Mouse (Mus musculus): Measurements from ENCODE around the gene Apmap.

The Apmap gene

DNA sequence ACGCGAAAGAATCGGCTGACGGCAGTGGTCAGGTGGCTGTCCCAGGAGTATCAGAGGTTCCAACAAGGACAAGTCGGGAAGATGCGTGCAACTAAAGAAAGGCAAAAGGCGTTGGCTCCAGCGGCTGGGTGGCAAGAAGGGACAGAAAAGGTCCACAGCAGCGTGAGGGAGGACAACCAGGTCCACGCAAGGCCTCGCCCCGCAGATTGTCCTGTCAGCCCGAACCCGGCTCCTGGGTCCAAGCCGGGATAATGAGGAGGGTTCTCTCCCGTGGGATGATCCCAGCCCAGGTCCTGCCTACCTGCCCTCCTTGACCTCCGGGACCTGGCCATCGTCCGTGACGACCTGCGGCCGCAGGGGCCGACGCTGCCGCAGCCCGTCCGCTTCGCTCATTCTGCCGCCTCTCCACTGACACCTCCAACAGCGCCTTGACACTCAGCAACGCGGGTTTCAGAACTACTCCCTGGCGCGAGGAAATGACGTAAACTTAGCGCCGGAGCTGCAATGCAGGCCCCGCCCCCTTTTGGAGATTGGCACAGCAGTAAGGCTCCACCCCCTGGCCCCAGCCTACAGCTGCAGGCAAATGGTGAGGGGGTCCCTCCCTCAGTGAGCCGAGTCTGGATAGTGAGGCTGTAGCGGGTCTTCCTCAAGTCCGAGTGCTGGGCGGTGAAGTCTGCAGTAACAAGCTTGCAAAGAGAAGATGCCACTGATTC lies at the start of gene Apmap:
Gene Apmap, minus strand, starts transcription at position 481 of the 713 bp plus-strand sequence.
- peak; percentile 93 to 99 for DNase-seq (ENCODE audit: low spot score in 2 of 2)

DNA sequence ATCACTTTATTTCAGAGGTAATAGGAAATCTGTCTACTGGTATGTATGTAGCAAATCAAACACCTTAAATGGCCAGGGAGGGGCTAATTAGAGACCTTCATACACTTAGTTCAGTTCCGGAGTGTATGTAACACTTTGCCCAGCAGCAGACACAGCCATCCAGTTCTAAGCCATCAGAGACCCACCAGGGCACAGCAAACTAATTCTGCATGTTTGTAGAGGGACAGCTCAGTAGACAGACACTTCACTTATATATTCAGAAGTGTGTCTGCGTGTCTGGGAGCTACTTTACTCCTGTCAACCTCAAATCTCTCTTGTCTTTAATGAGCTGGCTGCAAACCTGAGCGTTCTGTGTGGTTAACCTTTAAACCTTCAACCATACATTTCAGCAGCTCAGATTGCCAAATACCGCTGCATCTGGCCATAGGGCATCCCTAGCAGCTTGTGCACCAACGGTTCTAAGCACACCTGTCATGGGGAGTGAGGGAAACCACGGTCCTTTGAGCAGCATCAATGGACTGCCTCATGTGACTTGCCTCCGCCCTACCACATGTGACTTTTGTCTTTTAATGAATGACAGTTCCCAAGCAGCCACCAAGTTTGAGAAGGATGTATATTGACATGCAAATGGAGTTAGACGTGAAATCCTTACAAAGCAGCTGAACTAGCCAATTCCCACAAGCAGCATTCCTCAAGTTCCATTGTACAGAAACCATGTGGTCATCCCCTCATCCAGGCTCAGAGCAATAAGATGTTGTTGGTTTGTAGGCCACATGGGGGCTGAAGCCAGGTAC lies 48.8 kb upstream of the Apmap start:
- DNase-seq (ENCODE audit: low spot score in 2 of 2) = no peak

DNA sequence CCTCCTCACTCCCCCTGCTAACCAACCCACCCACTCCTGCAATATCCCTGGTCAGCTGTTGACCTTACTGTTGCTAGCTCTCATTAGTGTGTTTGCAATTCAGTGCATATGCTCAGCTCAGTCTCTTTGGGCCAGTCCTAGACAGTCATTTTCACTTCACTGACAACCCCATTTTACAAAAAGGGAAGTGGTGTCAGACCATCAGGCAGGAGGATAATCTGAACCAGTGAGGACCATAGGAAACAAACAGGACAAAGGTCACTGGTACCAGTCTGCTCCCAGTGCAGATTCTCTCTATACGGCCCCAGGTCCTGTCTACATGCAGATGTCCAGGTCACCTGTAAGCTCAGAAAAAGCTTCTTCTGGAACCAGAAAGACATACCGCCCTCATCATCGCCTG lies 47.7 kb upstream of the Apmap start:
- no peak for DNase-seq (ENCODE audit: low spot score in 2 of 2)

DNA sequence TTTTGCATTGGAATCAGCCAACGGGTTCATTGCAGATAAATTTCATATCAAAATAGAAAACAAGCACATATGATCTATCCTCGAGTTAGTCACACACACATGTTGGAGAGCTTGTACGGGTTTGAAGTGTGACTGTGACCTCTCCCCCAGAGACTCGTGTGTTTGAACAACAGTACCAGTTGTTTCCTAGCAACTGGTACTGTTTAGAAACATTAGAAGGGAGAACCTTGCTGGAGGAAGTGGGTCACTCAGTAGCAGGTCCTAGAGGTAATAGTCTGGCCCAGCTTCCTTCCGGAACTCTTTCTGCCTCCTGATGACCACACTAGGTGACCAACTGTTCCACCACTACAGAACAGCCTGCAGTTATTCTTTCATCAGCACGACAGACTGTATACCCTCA lies 46.9 kb upstream of the Apmap start:
- no peak for DNase-seq (ENCODE audit: low spot score in 2 of 2)

DNA sequence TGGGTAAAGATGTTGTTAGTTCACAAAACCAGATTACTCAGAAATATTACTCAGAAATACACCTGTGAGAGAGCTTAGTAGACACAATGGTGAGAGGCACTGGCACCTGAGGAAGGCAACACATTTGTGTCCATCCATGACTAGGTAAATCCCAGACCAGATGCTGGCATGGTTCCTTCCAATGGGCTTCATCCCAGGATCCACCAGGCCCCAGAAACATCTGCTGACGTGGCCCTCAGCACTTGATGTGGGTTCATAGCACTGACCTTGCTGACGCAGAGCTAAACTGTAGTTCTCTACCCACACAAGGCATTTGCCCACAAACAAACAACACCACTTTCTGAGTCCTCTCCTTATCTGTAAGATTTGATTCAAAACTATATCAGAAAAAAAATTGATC lies 46.4 kb upstream of the Apmap start:
- no peak for DNase-seq (ENCODE audit: low spot score in 2 of 2)

DNA sequence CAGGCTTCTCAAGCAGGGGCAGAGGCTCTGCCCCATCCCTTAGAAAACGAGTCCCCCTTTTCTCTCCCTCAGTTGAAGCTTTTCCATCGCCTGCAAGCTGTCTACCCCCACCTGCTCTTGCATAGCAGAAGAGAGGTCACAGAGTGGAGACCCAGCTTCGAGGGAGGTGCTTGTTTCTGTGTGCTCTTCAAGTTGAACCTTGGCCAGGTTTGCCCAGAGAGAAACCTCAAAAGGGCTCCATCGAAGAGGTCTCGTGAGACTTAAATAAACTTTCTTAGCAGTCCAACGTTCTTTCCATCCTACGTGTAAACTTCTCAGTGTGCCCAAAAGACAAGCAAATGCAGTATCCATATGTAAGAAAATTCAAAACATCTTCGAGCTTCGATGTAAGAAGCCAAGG lies 43.0 kb upstream of the Apmap start:
- DNase-seq (ENCODE audit: low spot score in 2 of 2) = no peak

DNA sequence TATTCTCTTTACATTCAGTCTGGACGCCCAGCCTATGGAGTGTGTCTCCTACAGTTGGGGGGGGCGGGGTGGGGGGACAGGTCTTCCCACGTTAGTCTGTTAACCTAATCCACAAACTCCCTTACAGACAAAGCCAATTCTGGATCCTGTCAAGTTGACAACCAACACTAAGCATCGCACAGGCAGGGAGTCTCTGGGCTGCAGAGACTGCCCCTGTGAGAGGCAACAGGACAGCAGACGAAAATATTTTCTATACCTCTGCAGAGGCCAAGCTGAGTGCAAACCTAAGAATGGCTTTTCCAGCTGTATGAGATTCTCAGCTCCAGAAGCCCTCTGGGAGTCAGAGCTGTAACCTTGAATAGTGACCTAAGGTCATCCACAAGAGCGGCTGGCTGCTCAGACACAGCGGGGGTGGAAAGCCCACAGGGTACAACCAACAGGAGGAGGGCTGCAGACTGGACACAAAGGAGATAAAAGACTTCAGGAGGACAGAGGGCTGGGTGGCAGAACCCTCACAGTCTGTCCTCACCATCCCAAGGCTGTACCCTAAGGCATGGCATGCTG lies 42.2 kb upstream of the Apmap start:
- no peak for DNase-seq (ENCODE audit: low spot score in 2 of 2)

DNA sequence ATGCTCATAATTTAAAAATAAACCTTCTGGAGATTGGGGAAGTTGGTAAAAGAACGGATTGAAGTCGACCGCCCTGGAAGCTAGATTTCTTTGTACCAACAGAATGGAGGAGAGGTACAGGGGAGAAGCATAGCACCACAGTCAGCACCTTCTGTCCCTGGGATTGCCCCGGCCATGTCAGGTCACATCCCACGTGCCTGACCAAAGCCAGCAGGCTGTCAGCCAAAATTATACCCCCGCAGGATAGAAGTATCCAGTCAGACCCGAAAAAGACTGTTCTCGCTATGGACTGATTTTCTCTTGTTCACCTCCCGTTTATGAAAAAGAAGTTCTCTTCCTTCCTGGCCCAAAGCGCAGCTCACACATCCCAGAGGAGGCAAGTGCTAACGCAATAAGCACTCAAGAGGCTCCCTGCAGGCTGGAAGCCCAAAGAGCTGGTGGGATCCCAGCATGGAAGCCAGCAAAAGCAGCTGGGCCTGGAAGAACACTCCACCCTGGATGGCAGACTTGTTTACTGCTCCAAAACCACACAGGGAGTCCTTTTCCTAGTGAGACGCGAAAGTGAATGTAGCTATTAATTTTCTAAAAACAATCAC lies 40.0 kb upstream of the Apmap start:
- no peak for DNase-seq (ENCODE audit: low spot score in 2 of 2)

DNA sequence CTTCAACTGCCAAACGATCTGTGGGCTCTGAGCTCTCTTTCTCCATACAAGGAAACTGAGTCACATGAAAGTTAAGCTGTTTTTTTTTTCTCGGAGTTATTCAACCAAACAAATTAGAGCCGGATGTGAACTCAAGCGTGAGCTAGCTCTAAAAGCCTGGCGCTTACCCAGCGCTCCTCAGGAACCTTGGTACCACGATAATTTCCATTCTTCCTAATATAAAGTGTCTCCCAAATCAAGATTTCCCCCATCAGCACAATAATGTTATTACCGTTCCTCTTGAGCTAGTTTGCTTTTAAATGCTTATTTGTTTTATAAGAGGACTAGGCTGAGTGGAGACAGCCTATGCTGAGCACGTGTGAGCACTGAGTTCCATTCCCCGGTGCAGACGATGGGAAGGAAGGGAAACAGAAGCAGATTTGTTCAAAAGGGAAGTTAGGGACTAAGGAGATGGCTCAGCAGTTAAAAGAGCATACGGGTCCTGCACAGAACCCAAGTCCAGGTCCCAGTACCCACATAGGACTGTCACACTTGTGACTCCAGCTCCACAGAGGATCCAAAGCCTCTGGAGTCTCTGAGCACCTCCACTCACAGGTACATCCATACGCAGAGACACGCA lies 39.4 kb upstream of the Apmap start:
- no peak for DNase-seq (ENCODE audit: low spot score in 2 of 2)

DNA sequence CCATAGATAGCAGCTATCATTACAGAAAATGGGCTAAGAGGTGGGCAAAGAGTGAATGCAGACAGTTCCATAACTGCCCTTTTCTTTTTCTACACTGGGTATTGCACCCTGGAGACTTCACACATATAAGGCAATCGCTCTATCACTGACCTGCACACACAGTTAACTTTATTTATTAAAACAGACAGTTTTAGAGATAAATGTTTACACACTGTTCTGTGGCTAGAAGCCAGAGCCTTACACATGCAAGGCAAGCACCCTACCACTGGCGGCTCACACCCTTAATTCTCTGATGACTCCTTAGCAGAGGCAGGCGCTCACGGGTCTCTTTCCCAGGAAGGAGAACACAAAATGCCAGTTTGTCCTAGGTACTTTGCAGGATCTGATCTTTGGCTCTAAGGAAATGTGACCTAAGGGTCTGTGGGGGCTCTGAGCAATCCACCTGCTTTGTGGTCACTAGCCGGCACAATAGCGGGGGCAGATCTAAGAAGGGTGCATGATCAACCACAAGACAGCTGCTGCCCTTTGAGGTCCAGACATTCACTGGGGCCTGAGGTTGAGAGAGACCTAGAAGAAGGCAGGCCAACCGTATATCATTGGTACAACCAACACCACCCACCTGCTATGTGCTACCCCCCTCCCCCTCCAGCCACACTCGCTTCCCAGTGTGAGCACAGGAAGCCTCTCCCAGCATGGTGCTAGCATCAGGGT lies 38.2 kb upstream of the Apmap start:
- peak in 1 of 2 experiments; percentile 45 for DNase-seq (ENCODE audit: low spot score in 2 of 2)

DNA sequence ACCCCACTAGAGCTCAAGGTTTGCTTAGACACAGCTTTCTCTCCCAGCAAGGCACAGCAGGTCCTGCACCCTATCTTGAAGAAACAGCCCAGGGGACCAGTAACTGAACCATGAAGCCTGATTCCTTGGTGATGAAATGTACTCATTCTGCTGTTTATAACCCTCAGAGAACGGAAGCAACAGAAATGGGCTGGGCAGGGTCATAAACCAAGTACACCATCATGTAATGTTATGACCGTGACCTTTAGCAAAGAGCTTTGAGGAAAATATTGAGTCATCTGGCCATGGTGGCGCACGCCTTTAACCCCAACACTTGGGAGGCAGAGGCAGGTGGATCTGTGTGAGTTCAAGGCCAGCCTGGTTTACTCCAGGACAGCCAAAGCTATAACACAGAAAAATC lies 36.9 kb upstream of the Apmap start:
- no peak for DNase-seq (ENCODE audit: low spot score in 2 of 2)

DNA sequence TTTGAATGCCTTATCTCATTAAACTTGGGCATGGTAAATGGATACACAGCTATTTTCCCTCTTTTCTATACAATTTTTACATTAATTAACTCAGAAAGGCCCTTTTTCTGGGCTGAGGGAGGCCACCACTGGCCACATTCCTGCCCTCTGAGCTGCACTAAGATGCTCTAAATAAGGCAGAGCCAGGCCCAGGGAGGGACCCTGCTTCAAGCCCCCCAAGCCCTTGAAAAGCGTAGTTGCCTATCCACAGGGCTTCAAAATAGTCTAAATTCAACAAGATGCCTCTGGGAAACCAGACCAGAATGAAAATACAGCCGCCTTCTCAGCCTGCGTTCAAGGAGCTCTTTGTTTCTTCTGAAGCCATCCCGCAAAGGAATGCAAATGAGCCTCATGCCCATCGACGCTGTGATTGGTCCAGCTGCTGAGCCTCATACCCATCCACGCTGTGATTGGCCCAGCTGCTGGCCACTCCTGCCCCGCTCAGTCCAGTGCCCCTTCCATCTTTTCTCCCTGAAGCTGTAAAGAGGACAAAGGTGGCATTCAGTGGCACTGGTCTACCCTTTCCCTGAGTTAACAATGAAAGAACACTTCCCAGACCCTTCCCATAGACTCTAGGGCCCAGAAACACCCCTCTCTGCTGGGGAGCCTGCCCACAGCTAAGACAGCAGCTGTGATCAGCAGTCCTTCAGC lies 35.5 kb upstream of the Apmap start:
- DNase-seq (ENCODE audit: low spot score in 2 of 2) = no peak

DNA sequence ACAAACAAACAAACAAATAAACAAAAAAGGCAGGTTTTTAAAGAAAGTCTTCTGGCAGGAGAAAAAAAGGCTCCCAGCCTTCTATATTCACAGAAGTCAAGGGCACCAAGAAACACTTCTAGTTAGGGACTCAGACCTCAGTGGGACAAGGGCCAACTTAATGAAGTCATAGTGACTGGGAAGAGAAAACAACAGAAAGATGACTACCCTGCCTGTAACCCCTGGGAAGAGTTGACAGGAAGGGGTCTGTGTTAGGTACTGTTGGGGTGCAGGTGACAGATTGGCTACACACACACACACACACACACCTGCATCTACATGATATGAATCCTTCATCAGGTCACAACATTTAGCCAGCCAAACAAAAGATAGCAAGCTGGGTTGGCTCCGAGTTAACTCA lies 34.8 kb upstream of the Apmap start:
- DNase-seq (ENCODE audit: low spot score in 2 of 2) = no peak

DNA sequence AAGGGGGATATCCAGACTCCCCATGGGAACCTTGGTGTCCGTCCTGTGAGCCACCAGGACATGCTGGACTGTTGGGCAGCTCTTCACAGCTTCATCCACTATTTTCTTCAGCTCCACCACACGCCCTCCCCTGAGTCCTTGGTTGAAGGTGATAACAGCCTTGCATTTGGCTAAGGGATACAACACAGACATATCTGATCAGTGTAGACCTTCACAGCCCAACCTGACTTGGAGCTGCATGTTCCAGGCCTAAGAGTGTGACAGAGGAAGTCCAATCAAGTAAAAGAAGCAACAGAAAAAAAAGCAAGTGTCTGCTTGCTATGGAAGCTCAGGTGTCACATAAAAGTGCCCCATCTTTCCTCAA lies 30.0 kb upstream of the Apmap start:
- DNase-seq (ENCODE audit: low spot score in 2 of 2) = no peak

DNA sequence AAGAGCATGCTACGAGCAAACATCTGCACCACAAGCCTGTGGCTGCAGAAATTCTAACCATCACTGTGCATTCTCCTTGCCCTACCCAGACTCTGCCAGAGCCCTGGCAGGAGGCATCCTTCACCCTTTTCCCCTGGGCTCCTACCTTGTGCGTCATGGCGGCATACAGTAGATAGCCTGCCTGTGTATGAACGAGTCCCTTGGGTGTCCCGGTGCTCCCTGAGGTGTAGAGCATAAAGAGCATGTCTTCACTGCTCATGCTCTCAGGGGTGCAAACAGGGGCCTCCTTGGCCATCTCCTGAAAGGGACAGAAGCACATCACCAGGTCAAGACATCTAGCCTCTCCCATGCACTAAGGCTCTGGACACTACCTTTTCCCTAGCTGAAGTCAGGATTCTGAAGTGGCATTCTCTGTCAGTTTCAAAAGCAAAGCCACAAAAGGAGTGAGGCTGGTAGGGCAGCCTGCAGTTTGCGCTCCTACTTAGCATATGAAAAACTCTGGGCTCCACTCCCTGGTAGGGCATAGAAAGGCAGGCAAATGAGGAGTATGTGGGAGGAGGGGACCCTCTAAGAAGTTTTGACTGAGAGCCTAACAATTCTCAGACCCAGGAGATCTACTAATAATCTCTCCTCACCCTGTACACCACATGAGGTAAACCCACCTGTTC lies 29.5 kb upstream of the Apmap start:
- DNase-seq (ENCODE audit: low spot score in 2 of 2) = no peak

DNA sequence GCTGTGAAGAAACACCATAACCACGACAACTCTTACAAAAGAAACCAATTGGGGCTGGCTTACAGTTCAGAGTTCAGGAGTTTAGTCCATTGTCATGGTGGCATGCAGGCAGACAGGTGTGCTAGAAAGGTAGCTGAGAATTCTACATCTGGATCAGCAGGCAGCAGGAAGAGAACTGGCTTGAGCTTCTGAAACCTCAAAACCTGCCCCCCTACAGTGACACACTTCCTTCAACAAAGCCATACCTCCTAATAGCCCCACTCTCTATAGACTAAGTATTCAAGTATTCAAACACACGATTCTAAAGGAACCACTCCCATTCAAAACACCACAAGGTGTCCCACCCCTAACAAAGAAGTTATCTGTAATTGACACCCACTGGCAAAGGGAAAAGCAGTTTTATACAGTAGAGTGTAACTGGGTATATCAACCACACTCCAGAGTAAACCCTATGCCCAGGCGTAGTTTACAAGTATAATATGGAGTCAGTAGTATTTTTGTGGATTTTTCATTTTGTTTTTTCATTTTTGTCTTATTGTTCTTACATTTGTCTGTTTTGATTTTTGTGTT lies 27.6 kb upstream of the Apmap start:
- no peak for DNase-seq (ENCODE audit: low spot score in 2 of 2)

DNA sequence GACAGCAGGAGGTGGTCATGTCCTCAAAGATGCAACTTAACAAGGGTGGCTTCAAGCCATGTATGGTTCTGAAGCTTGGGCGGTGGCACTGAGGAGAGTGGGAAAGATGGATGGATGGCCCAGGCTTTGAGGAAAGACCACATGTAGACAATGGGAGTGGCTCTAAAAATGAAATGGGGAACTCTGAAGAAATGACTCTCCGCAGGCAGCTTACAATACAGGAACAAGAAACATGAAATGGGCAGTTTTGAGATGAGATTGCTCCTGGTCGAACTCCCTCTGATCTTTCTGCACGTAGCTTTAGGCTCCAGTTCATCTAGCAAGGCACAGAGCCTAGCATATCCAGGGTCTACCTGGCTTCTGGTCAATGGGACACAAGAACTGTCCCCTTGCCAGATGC lies 20.9 kb upstream of the Apmap start:
- no peak for DNase-seq (ENCODE audit: low spot score in 2 of 2)

DNA sequence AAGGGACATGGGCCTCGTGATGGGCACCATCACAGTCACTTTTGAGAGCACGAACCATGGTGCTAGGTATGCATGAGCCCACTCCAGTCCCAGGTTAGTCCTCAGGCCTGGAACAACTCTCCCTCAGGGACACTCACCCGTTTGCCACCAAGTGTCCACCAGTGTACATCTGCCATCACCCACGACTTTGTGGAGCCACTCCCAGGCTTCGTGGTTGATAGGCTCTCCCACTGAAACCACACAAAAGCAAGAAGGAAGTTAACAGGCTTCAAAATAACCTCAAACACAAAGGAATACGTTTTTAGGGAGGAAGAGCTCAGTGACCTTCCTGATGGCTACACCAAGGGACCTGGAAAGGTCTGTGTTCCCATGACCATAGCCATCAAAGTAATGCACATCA lies 18.8 kb upstream of the Apmap start:
- DNase-seq (ENCODE audit: low spot score in 2 of 2) = no peak

DNA sequence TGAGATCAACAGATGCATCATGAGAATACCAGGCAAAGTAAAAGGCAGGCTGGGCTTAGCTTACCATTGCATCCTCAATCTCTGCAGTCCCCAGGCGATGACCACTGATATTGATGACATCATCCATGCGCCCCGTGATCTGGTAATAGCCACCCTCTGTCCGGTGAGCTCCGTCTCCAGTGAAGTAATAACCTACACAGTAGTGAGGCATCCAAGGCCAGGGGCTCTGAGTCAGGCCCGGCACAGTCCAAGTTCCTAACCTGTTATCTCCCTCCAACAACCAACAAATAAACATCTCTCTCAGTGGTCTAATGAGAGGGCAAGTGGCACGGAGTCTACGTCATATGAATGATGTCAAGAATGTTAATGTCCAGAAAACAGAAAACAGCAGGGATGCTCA lies 16.6 kb upstream of the Apmap start:
- DNase-seq (ENCODE audit: low spot score in 2 of 2) = no peak

DNA sequence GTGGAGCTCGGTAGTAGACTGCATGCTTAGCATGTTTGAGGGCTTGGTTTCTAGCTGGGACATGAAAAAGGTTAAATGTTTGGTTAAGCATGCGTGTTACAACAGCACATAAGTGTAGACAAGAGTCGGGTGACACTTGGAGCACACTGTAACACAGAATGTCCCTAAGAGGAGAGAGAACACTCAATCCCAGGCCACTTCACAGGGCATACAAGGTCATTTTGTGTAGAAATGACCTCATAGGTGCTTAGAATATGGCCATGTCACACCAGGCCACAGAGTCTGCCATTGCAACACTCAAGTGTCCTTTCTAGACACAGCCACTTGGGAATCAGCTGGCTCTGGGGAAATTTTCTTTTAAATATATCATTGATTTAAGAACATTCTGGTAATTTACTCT lies 15.6 kb upstream of the Apmap start:
- DNase-seq (ENCODE audit: low spot score in 2 of 2) = no peak

Data from spleen, postnatal 10 days (tissue).